Mouse (Mus musculus) forebrain, postnatal 0 days (tissue): ENCODE measurements around the gene Eif5. TPM values are rescaled to one million over a fixed set of nuclear protein-coding genes. Genes with fewer than 3 reads are reported as not detected.

Experiments
- ATAC-seq: fragments of 200-750 bp; cut with Nextera tagmentation; 2 replicates; pipeline ENCODE4 v1.8.0; 2017; ENCODE audit warnings: mild to moderate bottlenecking, moderate library complexity
- DNase-seq: peaks from one replicate; pipeline ENCODE4 v3.0.0-alpha.2; 2015
- H3K27ac ChIP-seq: fragments of 300-500 bp; sonication (generic); 2 replicates; pipeline ENCODE4 v1.5.1; 2014; ENCODE audit warnings: low read depth, mild to moderate bottlenecking, antibody characterized with exemption, low read length, moderate library complexity, mixed read lengths
- H3K27me3 ChIP-seq: fragments of 300-500 bp; sonication (generic); 2 replicates; pipeline ENCODE4 v1.6.1; 2014; ENCODE audit warnings: mild to moderate bottlenecking, low read length, mixed read lengths; ENCODE audit not compliant: insufficient read depth
- H3K36me3 ChIP-seq: fragments of 300-500 bp; sonication (generic); 2 replicates; pipeline ENCODE4 v1.6.1; 2014; ENCODE audit warnings: mild to moderate bottlenecking, moderate library complexity; ENCODE audit not compliant: insufficient read depth
- H3K4me1 ChIP-seq: fragments of 300-500 bp; sonication (generic); 2 replicates; pipeline ENCODE4 v1.6.1; 2014; ENCODE audit warnings: antibody characterized with exemption; ENCODE audit not compliant: insufficient read depth
- H3K4me2 ChIP-seq: fragments of 300-500 bp; sonication (generic); 2 replicates; pipeline ENCODE4 v1.6.1; 2014; ENCODE audit warnings: low read depth, mild to moderate bottlenecking, moderate library complexity
- H3K4me3 ChIP-seq: fragments of 300-500 bp; sonication (generic); 2 replicates; pipeline ENCODE4 v1.5.1; 2014; ENCODE audit warnings: low read depth, low read length, mixed read lengths
- H3K9ac ChIP-seq: fragments of 300-500 bp; sonication (generic); 2 replicates; pipeline ENCODE4 v1.6.1; 2014; ENCODE audit warnings: mild to moderate bottlenecking
- H3K9me3 ChIP-seq: fragments of 300-500 bp; sonication (generic); 2 replicates; pipeline ENCODE4 v1.6.1; 2016; ENCODE audit warnings: low read length
- CTCF ChIP-seq: sonication (generic); IDR thresholded peaks from 2 replicates; pipeline ENCODE4 v1.5.1; 2016; ENCODE audit warnings: antibody characterized with exemption, control low read depth, low read depth
- WGBS: fragments of 180-500 bp; shearing (Covaris S2); extraction: QIAGEN DNeasy Blood & Tissue Kit; methylation state at CpG from one replicate; pipeline ENCODE4 v1.1.7; 2014; 5-methylcytosine and 5-hydroxymethylcytosine counted together
- polyA plus RNA-seq: library from polyadenylated mRNA; unstranded; fragments of >200 nt; fragmentation: Nextera tagmentation; extraction: Ambion mirVana; gene quantifications from 2 replicates; pipeline ENCODE4 v1.2.1, GENCODE M21; 2015
- total RNA-seq: library from RNA; depleted of rRNA; stranded (reverse); fragments of >200 nt; gene quantifications from 2 replicates; pipeline ENCODE4 v1.2.3, GENCODE M21; 2014

The Eif5 gene
- total and polyA plus RNA-seq, 2 experiments from 2014 or later: 366 to 648 TPM

DNA sequence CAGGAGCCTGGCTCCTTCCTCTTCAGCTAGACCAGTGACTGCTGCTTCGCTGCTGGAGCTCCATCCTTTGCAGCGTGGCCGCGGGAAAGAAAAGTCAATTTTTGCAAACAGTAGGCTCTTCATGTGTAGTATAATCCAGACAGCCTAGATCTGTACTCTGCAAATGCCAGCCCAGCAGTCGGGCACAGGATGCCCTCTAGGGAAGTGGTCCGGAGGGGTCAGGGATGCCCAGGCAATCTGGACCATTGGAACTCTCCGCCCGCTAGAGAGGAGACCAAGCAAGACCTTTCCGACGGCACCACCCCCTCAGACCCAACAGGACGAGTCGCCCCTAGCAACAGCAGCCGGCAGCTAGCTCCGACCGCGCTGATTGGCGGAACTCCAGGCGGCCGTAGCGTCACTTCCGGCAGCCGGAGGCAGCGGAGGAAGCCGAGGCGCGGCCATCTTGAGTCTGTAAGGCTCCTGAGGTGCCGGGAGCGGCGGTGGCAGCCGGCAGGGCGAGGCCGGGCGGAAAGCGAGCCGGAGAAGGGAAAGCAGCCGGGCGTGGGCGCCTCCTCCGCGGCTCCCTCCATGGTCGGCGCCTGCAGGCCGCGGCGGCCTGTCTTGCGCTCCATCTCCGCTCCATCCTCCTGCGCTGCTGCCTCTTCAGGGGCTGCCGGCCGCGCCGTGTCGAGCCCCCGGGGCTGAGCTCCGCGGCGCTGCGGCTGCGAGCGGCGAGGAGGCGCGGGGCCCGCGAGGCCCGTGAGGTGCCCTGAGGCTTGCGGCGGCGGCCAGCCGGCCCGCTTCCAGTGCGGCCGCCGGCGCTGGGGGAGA is 36.5 kb downstream of the Eif5 start, which contains the start of gene Mark3:
TSS of gene Mark3 (plus strand) at position 450 of the 813 bp plus-strand sequence.
- H3K27ac ChIP-seq: peak within 1 kb of the TSS; percentile 99
- no peaks in the 10 kb centered on the region for H3K27me3 ChIP-seq
- no peaks in the 10 kb centered on the region for H3K36me3 ChIP-seq
- peak within 1 kb of the TSS; percentile 83 for H3K4me2 ChIP-seq
- H3K4me1 ChIP-seq: peaks cover 21% of the 10 kb centered on the region
- H3K9me3 ChIP-seq: no peaks in the 10 kb centered on the region
- under 1% methylated on average over 73 of the region's 75 CpGs for WGBS
- peak; percentile 99 for ATAC-seq
- TF ChIP-seq CTCF: peak; percentile 22; the same call in 1 of the 2 replicates
- H3K9ac ChIP-seq: peak within 1 kb of the TSS; percentile 98
- H3K4me3 ChIP-seq: peak within 1 kb of the TSS; percentile 98
- peak; percentile 99 for DNase-seq

- Histone ChIP-seq H3K4me1 (peaks cover 21% of the 10 kb centered on the region), H3K9me3 (no peaks in the 10 kb centered on the region), H3K27ac (peak overlapping the region; percentile 99), H3K36me3 (no peaks in the 10 kb centered on the region), H3K4me3 (peak overlapping the region; percentile 98), H3K4me2 (peak overlapping the region; percentile 83), H3K9ac (peak overlapping the region; percentile 98), H3K27me3 (no peaks in the 10 kb centered on the region)
- ATAC-seq: peak; percentile 6; the same call in 1 of the 2 replicates
- DNase-seq: peak; percentile 62
- 1% methylated on average over 58 of the region's 58 CpGs for WGBS
- no peak for TF ChIP-seq CTCF
Measured at GRCm38 (mm10) chr12:111574887-111575838, 37.3 kb downstream of the Eif5 start.

- 83% methylated on average over 1 of the region's 1 CpGs for WGBS
- no peak overlapping the region for H3K9ac ChIP-seq
- no peaks in the 10 kb centered on the region for H3K9me3 ChIP-seq
- H3K4me1 ChIP-seq: no peaks in the 10 kb centered on the region
- H3K4me2 ChIP-seq: no peak overlapping the region
- no peak for TF ChIP-seq CTCF
- no peak overlapping the region for H3K27ac ChIP-seq
- H3K4me3 ChIP-seq: no peak overlapping the region
- DNase-seq (no peak), ATAC-seq (no peak)
- H3K36me3 ChIP-seq: no peaks in the 10 kb centered on the region
- no peaks in the 10 kb centered on the region for H3K27me3 ChIP-seq
Measured at GRCm38 (mm10) chr12:111583058-111583457, 45.2 kb downstream of the Eif5 start.

GRCm38 (mm10) chr12:111584401-111584800 is 46.6 kb downstream of the Eif5 start:
- ATAC-seq (no peak), DNase-seq (no peak)
- WGBS: 90% methylated on average over 1 of the region's 1 CpGs
- Histone ChIP-seq H3K9me3 (no peaks in the 10 kb centered on the region), H3K4me2 (no peak overlapping the region), H3K36me3 (no peaks in the 10 kb centered on the region), H3K27me3 (no peaks in the 10 kb centered on the region), H3K4me3 (no peak overlapping the region), H3K27ac (no peak overlapping the region), H3K9ac (no peak overlapping the region), H3K4me1 (no peaks in the 10 kb centered on the region)
- TF ChIP-seq CTCF: no peak

- DNase-seq: no peak
- Histone ChIP-seq H3K27ac (no peak overlapping the region), H3K36me3 (no peaks in the 10 kb centered on the region), H3K4me3 (no peak overlapping the region), H3K4me2 (no peak overlapping the region), H3K27me3 (no peaks in the 10 kb centered on the region), H3K9ac (no peak overlapping the region), H3K9me3 (no peaks in the 10 kb centered on the region), H3K4me1 (no peaks in the 10 kb centered on the region)
- WGBS: 82% methylated on average over 12 of the region's 12 CpGs
- TF ChIP-seq CTCF: no peak
- no peak for ATAC-seq
Measured at GRCm38 (mm10) chr12:111587252-111587651, 49.4 kb downstream of the Eif5 start.

GRCm38 (mm10) chr12:111592407-111593021 is 54.7 kb downstream of the Eif5 start:
- H3K27me3 ChIP-seq: no peaks in the 10 kb centered on the region
- 71% methylated on average over 14 of the region's 14 CpGs for WGBS
- no peak overlapping the region for H3K4me2 ChIP-seq
- ATAC-seq: no peak
- H3K9me3 ChIP-seq: no peaks in the 10 kb centered on the region
- no peak for DNase-seq
- H3K27ac ChIP-seq: no peak overlapping the region
- TF ChIP-seq CTCF: no peak
- H3K36me3 ChIP-seq: peaks cover 27% of the 10 kb centered on the region
- H3K9ac ChIP-seq: no peak overlapping the region
- no peaks in the 10 kb centered on the region for H3K4me1 ChIP-seq
- no peak overlapping the region for H3K4me3 ChIP-seq
